Mouse (Mus musculus) left cerebral cortex, postnatal 14 days (tissue): ENCODE measurements around the gene Tmem217. TPM values are rescaled to one million over a fixed set of nuclear protein-coding genes. Genes with fewer than 3 reads are reported as not detected.
"Not testable (repeated sequence)": the region's sequence is repeated elsewhere in the genome, so short reads cannot be mapped to it uniquely, and the experiment has no call there.

Experiments
- DNase-seq, 2 experiments: peaks; one replicate each; pipeline ENCODE4 v3.0.0; 2021 to 2022; ENCODE audit warnings: low spot score in 2 of 2, mixed read lengths in 1 of 2
- intact Hi-C: fragments of 180-260 bp; cut with DNase I; formaldehyde crosslinking; loops from one replicate; pipeline ENCODE4 v1.15.1; 2025
- total RNA-seq, 2 experiments: library from RNA; stranded (reverse); gene quantifications; 2 replicates each; pipeline ENCODE4 v1.2.3; 2021

Gene Tmem217
- total RNA-seq, 2 experiments from 2014 or later, result 0.68 TPM; not detected in 1

GRCm38 (mm10) chr17:29513044-29513730, 39.0 kb downstream of the Tmem217 start:
- intact Hi-C loops, result loop anchor here (5.0 kb wide), 2 partner anchors 131 to 251 kb away; partner anchors contain the start of gene Ppil1
- peak in 1 of 2 experiments; percentile 31 for DNase-seq

GRCm38 (mm10) chr17:29510691-29511090, 41.5 kb downstream of the Tmem217 start:
- intact Hi-C loops, result loop anchor here (5.0 kb wide), 2 partner anchors 128 to 248 kb away; partner anchors contain the start of gene Ppil1
- no peak for DNase-seq

- no peak for DNase-seq
Observed at GRCm38 (mm10) chr17:29508927-29509608, 43.1 kb downstream of the Tmem217 start.

GRCm38 (mm10) chr17:29503700-29504099, 48.5 kb downstream of the Tmem217 start:
- no peak for DNase-seq
- intact Hi-C loops, result no loop called here

More at GRCm38 (mm10) chr17:29508927-29509608, 43.1 kb downstream of the Tmem217 start:
- intact Hi-C loops, result no loop called here

GRCm38 (mm10) chr17:29502669-29503665, 49.2 kb downstream of the Tmem217 start:
- intact Hi-C loops, result no loop called here
- no peak for DNase-seq

- intact Hi-C loops, result no loop called here
- no peak for DNase-seq
Observed at GRCm38 (mm10) chr17:29502005-29502668, 50.0 kb downstream of the Tmem217 start.

GRCm38 (mm10) chr17:29500802-29501469, 51.2 kb downstream of the Tmem217 start:
- DNase-seq, result no peak
- intact Hi-C loops, result no loop called here

GRCm38 (mm10) chr17:29500243-29500740, 51.9 kb downstream of the Tmem217 start:
- no peak for DNase-seq
- intact Hi-C loops, result no loop called here

- intact Hi-C loops, result no loop called here
- no peak for DNase-seq
Observed at GRCm38 (mm10) chr17:29499511-29499910, 52.7 kb downstream of the Tmem217 start.

- intact Hi-C loops, DNase-seq: not testable (repeated sequence)
Observed at GRCm38 (mm10) chr17:29498952-29499351, 53.2 kb downstream of the Tmem217 start.

GRCm38 (mm10) chr17:29498028-29498427, 54.2 kb downstream of the Tmem217 start:
- peak; percentile 17 to 20 for DNase-seq
- intact Hi-C loops, result no loop called here

- intact Hi-C loops, DNase-seq: not testable (repeated sequence)
Observed at GRCm38 (mm10) chr17:29497481-29497880, 54.7 kb downstream of the Tmem217 start.

GRCm38 (mm10) chr17:29497071-29497354, 55.2 kb downstream of the Tmem217 start:
- no peak for DNase-seq
- intact Hi-C loops, result no loop called here

GRCm38 (mm10) chr17:29496211-29497070, 55.7 kb downstream of the Tmem217 start:
- intact Hi-C loops, result no loop called here
- DNase-seq, result no peak

- intact Hi-C loops, result loop anchor here (5.0 kb wide), 1 partner anchor 57 kb away; no protein-coding TSS in a partner anchor
- DNase-seq, result no peak
Observed at GRCm38 (mm10) chr17:29494732-29495076, 57.5 kb downstream of the Tmem217 start.

- intact Hi-C loops, result loop anchor here (5.0 kb wide), 1 partner anchor 57 kb away; no protein-coding TSS in a partner anchor
- DNase-seq, result no peak
Observed at GRCm38 (mm10) chr17:29494062-29494731, 58.0 kb downstream of the Tmem217 start.

GRCm38 (mm10) chr17:29493461-29493980, 58.7 kb downstream of the Tmem217 start:
- intact Hi-C loops, result loop anchor here (2.0 to 5.0 kb wide), 2 partner anchors 56 to 97 kb away; no protein-coding TSS in a partner anchor
- DNase-seq, result no peak
